Mouse (Mus musculus) kidney, postnatal 0 days (tissue): ENCODE results near the gene Zmiz1. TPM values are rescaled to one million over a fixed set of nuclear protein-coding genes. Genes with fewer than 3 reads are reported as not detected.

Experiments
- ATAC-seq: fragments of 200-750 bp; cut with Nextera tagmentation; replicated peaks from 2 replicates; pipeline ENCODE4 v1.8.0; 2017; ENCODE audit warnings: low read depth, moderate number of reproducible peaks, moderate TSS enrichment, moderate library complexity; ENCODE audit not compliant: low FRiP score
- DNase-seq: peaks from one replicate; pipeline ENCODE4 v3.0.0-alpha.2; 2016; ENCODE audit warnings: low spot score
- H3K27ac ChIP-seq: fragments of 300-500 bp; sonication (generic); 2 replicates; pipeline ENCODE4 v1.5.1; 2014; ENCODE audit warnings: mild to moderate bottlenecking
- H3K27me3 ChIP-seq: fragments of 300-500 bp; sonication (generic); 2 replicates; pipeline ENCODE4 v1.6.1; 2014; ENCODE audit warnings: low read length, mixed read lengths; ENCODE audit not compliant: insufficient read depth
- H3K36me3 ChIP-seq: fragments of 300-500 bp; sonication (generic); 2 replicates; pipeline ENCODE4 v1.6.1; 2014; ENCODE audit warnings: low read length, mixed read lengths; ENCODE audit not compliant: insufficient read depth
- H3K4me1 ChIP-seq: fragments of 300-500 bp; sonication (generic); replicated peaks from 2 replicates; pipeline ENCODE4 v1.6.1; 2014; ENCODE audit warnings: antibody characterized with exemption, low read length, mixed read lengths; ENCODE audit not compliant: insufficient read depth
- H3K4me2 ChIP-seq: fragments of 300-500 bp; sonication (generic); 2 replicates; pipeline ENCODE4 v1.6.1; 2014; ENCODE audit warnings: mild to moderate bottlenecking, low read length, moderate library complexity, mixed read lengths
- H3K4me3 ChIP-seq: fragments of 300-500 bp; sonication (generic); replicated peaks from 2 replicates; pipeline ENCODE4 v1.5.1; 2014; ENCODE audit warnings: low read depth, low read length
- H3K9ac ChIP-seq: fragments of 300-500 bp; sonication (generic); 2 replicates; pipeline ENCODE4 v1.6.1; 2014; ENCODE audit warnings: low read depth, low read length
- H3K9me3 ChIP-seq: fragments of 300-500 bp; sonication (generic); replicated peaks from 2 replicates; pipeline ENCODE4 v1.6.1; 2016; ENCODE audit warnings: low read length, inconsistent platforms, mixed read lengths
- CTCF ChIP-seq: IDR thresholded peaks from 2 replicates; pipeline ENCODE4 v1.5.1; 2016; ENCODE audit warnings: antibody characterized with exemption, low read depth, mild to moderate bottlenecking, moderate library complexity
- WGBS: fragments of 180-500 bp; shearing (Covaris S2); extraction: QIAGEN DNeasy Blood & Tissue Kit; methylation state at CpG from one replicate; pipeline ENCODE4 v1.1.7; 2014; 5-methylcytosine and 5-hydroxymethylcytosine counted together
- polyA plus RNA-seq: library from polyadenylated mRNA; unstranded; fragments of >200 nt; fragmentation: Nextera tagmentation; extraction: Ambion mirVana; gene quantifications from 2 replicates; pipeline ENCODE4 v1.2.1, GENCODE M21; 2015

Zmiz1 gene
- polyA plus RNA-seq, 1 experiment from 2014 or later = 25.0 TPM

DNA sequence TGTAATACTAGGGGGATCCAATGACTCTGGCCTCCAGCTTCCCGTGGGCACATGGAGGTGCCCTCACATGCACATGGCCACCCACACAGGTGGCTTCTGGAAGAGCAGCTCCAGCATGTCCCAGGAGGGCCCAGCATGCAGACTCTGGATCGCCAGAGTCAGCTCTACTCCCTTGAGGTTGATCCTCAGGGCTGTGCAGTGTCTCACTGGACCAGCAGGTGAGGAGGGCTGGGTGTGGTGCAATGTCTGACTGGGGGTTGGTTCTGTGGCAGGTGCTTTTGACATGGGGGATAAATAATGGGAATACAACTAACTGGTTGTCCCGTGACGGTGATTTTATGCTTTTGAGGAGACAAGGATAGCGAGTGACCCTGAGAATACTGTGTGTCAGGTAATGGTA lies 59.7 kb downstream of the Zmiz1 start:
- Histone ChIP-seq H3K4me2 (no peak overlapping the region), H3K4me1 (peaks cover 50% of the 10 kb centered on the region), H3K9ac (no peak overlapping the region)

DNA sequence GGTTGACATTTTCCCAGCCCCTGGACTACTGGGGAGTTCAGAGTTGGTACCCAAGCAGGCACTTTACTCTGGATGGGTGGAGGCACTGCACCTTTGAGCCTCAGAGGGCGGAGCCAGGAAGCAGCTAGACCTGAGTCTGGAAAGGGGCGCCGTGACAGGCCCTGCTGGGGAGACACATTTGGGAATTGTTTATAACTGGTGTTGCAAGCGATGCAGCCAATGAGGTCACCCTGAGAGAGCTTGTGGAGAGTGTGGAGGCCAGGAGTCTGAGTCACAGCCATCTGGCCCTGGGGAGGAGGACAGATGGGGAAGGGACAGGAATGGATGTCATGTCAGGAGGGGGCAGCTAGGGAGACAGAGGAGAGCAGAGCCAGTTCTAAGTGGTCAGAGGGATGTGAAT lies 60.7 kb downstream of the Zmiz1 start:
- TF ChIP-seq CTCF = no peak
- H3K4me3 ChIP-seq = no peak overlapping the region
- H3K9me3 ChIP-seq = no peaks in the 10 kb centered on the region
- no peak for ATAC-seq
- no peak overlapping the region for H3K4me2 ChIP-seq
- no peak for DNase-seq
- no peaks in the 10 kb centered on the region for H3K27me3 ChIP-seq
- H3K36me3 ChIP-seq = no peaks in the 10 kb centered on the region
- peaks cover 56% of the 10 kb centered on the region for H3K4me1 ChIP-seq
- H3K27ac ChIP-seq = no peak overlapping the region
- H3K9ac ChIP-seq = no peak overlapping the region
- 58% methylated on average over 4 of the region's 4 CpGs for WGBS

More for the DNA sequence above, 59.7 kb downstream of the Zmiz1 start:
- no peaks in the 10 kb centered on the region for H3K36me3 ChIP-seq
- WGBS = 76% methylated on average over 5 of the region's 5 CpGs
- DNase-seq (no peak), ATAC-seq (no peak)
- H3K9me3 ChIP-seq = no peaks in the 10 kb centered on the region
- H3K27ac ChIP-seq = no peak overlapping the region
- H3K27me3 ChIP-seq = no peaks in the 10 kb centered on the region
- TF ChIP-seq CTCF = no peak
- H3K4me3 ChIP-seq = no peak overlapping the region

- Histone ChIP-seq H3K27me3 (no peaks in the 10 kb centered on the region), H3K4me1 (peaks cover 64% of the 10 kb centered on the region), H3K4me3 (no peak overlapping the region), H3K36me3 (no peaks in the 10 kb centered on the region), H3K27ac (0 out of 2 replicates have a peak overlapping the region, but pooled peaks have one; percentile 40), H3K9me3 (no peaks in the 10 kb centered on the region), H3K9ac (no peak overlapping the region), H3K4me2 (no peak overlapping the region)
- no peak for DNase-seq
- 76% methylated on average over 4 of the region's 4 CpGs for WGBS
- TF ChIP-seq CTCF = no peak
- no peak for ATAC-seq
Measured at GRCm38 (mm10) chr14:25520589-25520988, 61.6 kb downstream of the Zmiz1 start.

DNA sequence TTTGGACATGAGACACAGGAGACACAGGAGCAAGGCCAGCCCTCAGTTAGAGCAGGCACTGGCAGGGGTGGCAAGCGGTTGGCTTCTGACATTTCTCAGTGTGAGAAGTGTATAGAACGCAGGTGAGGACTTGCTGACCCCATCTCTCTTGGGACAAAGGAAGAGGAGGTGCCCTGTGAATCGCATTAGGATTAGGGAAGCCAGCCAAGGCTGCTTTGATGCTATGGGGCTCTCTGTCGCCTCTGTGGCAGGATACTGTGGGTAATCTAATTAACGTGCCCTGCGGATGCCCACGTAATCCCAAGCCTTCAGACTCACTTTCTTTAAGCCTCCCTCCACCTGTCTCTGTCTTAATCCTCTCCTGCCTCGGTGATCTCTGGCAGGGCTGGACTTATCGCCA lies 62.0 kb downstream of the Zmiz1 start:
- no peak overlapping the region for H3K4me2 ChIP-seq
- H3K4me3 ChIP-seq = no peak overlapping the region
- 0 out of 2 replicates have a peak overlapping the region, but pooled peaks have one; percentile 40 for H3K27ac ChIP-seq
- no peaks in the 10 kb centered on the region for H3K27me3 ChIP-seq
- DNase-seq (no peak), ATAC-seq (no peak)
- H3K9ac ChIP-seq = no peak overlapping the region
- WGBS = 65% methylated on average over 9 of the region's 9 CpGs
- no peak for TF ChIP-seq CTCF
- no peaks in the 10 kb centered on the region for H3K9me3 ChIP-seq
- peaks cover 62% of the 10 kb centered on the region for H3K4me1 ChIP-seq
- no peaks in the 10 kb centered on the region for H3K36me3 ChIP-seq

DNA sequence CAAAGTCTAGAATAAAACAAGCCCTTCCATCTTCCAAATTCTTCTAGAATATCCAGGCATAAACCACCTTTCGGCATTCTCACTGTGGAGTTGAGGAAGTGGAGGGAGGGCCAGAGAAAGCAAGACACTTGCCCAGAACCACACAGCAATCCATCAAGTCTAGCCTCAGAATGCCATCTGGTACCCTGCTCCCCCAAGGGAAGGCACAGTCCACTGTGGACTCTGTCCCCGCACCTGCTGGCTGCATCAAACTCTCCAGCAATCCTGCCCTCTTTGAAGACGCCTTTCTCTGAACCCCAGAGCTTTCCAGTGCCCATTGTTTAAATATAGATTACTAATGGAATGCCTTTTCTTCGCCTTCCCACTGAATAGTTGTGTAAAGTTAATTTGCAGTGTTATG lies 62.5 kb downstream of the Zmiz1 start:
- Histone ChIP-seq H3K9me3 (no peaks in the 10 kb centered on the region), H3K4me3 (no peak overlapping the region), H3K36me3 (no peaks in the 10 kb centered on the region), H3K4me1 (peaks cover 58% of the 10 kb centered on the region), H3K4me2 (no peak overlapping the region), H3K9ac (no peak overlapping the region), H3K27me3 (no peaks in the 10 kb centered on the region), H3K27ac (no peak overlapping the region)
- WGBS = 81% methylated on average over 4 of the region's 4 CpGs
- no peak for TF ChIP-seq CTCF
- ATAC-seq = no peak
- DNase-seq = no peak

DNA sequence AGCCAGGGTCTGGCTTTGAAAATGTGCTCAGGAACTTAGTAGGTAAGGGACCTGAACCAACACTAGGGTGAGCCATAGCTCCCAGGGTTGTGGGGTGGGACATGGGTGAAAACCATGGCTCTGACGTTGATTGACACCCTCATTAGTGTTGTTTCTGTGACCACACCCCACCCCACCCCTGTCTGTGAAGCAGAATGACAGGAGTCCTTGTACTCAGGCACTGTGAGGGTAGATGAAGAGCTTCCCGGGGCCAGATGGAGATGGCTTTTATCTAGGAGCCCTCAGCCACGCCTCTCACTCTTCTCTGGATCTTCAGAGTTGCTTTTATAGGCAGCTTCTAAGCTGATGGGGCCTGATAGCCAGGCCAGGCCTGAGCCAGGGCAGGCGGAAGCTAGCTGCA lies 63.4 kb downstream of the Zmiz1 start:
- WGBS = 46% methylated on average over 4 of the region's 4 CpGs
- peak overlapping the region; percentile 76; the same call in 1 of the 2 replicates for H3K27ac ChIP-seq
- no peak for DNase-seq

More for the DNA sequence above, 63.4 kb downstream of the Zmiz1 start:
- Histone ChIP-seq H3K4me3 (no peak overlapping the region), H3K9ac (no peak overlapping the region), H3K36me3 (no peaks in the 10 kb centered on the region), H3K9me3 (no peaks in the 10 kb centered on the region), H3K4me1 (peaks cover 50% of the 10 kb centered on the region), H3K4me2 (no peak overlapping the region), H3K27me3 (no peaks in the 10 kb centered on the region)
- no peak for ATAC-seq
- peak; percentile 8; the same call in 1 of the 2 replicates for TF ChIP-seq CTCF
